Mouse (Mus musculus) neural tube, embryonic 15.5 days (tissue): Measurements from ENCODE around the gene Calm5. TPM values are rescaled to one million over a fixed set of nuclear protein-coding genes. Genes with fewer than 3 reads are reported as not detected.
"Not testable (repeated sequence)": the region's sequence is repeated elsewhere in the genome, so short reads cannot be mapped to it uniquely, and the experiment has no call there.

Source experiments
- ATAC-seq: fragments of 200-750 bp; cut with Nextera tagmentation; 2 replicates; pipeline ENCODE4 v1.8.0; 2017; ENCODE audit warnings: mild to moderate bottlenecking, moderate TSS enrichment, moderate library complexity; ENCODE audit not compliant: low FRiP score
- H3K27ac ChIP-seq: fragments of 300-500 bp; sonication (generic); replicated peaks from 2 replicates; pipeline ENCODE4 v1.5.1; 2015; ENCODE audit warnings: mild to moderate bottlenecking, inconsistent platforms
- H3K27me3 ChIP-seq: fragments of 300-500 bp; sonication (generic); replicated peaks from 2 replicates; pipeline ENCODE4 v1.6.1; 2015; ENCODE audit warnings: inconsistent platforms
- H3K36me3 ChIP-seq: fragments of 300-500 bp; sonication (generic); 2 replicates; pipeline ENCODE4 v1.6.1; 2015; ENCODE audit warnings: inconsistent platforms
- H3K4me1 ChIP-seq: fragments of 300-500 bp; sonication (generic); 2 replicates; pipeline ENCODE4 v1.6.1; 2015; ENCODE audit warnings: inconsistent platforms
- H3K4me2 ChIP-seq: fragments of 300-500 bp; sonication (generic); 2 replicates; pipeline ENCODE4 v1.6.1; 2015; ENCODE audit warnings: inconsistent platforms, mild to moderate bottlenecking, moderate library complexity
- H3K4me3 ChIP-seq: fragments of 300-500 bp; sonication (generic); replicated peaks from 2 replicates; pipeline ENCODE4 v1.5.1; 2015; ENCODE audit warnings: mild to moderate bottlenecking, inconsistent platforms
- H3K9ac ChIP-seq: fragments of 300-500 bp; sonication (generic); replicated peaks from 2 replicates; pipeline ENCODE4 v1.6.1; 2015; ENCODE audit warnings: mild to moderate bottlenecking, inconsistent platforms
- H3K9me3 ChIP-seq: fragments of 300-500 bp; sonication (generic); replicated peaks from 2 replicates; pipeline ENCODE4 v1.6.1; 2016; ENCODE audit warnings: inconsistent platforms
- WGBS: fragments of 180-500 bp; shearing (Covaris S2); methylation state at CpG from one replicate; pipeline ENCODE4 v1.1.7; 2015; ENCODE audit warnings: mixed read lengths; 5-methylcytosine and 5-hydroxymethylcytosine counted together
- polyA plus RNA-seq: library from polyadenylated mRNA; unstranded; fragments of >200 nt; fragmentation: Nextera tagmentation; extraction: Ambion mirVana; gene quantifications from 2 replicates; pipeline ENCODE4 v1.2.1, GENCODE M21; 2015

Calm5 gene
- not detected in 2 replicates for polyA plus RNA-seq

GRCm38 (mm10) chr13:3853648-3854333, at the start of gene Calm5:
TSS of gene Calm5 (plus strand) at chr13:3854173.
- H3K36me3 ChIP-seq, H3K9me3 ChIP-seq, H3K27ac ChIP-seq, H3K9ac ChIP-seq, H3K4me2 ChIP-seq, H3K4me1 ChIP-seq, H3K4me3 ChIP-seq, H3K27me3 ChIP-seq, ATAC-seq: not testable (repeated sequence)
- 86% methylated on average over 3 of the region's 3 CpGs for WGBS

GRCm38 (mm10) chr13:3804186-3804585, 49.8 kb upstream of the Calm5 start, which contains the start of gene Calml3:
TSS of gene Calml3 (minus strand) at chr13:3804316.
- H3K36me3 ChIP-seq, result no peaks in the 10 kb centered on the region
- no peak for ATAC-seq
- no peak within 1 kb of the TSS for H3K27ac ChIP-seq
- H3K9ac ChIP-seq, result no peak within 1 kb of the TSS
- no peak within 1 kb of the TSS for H3K4me2 ChIP-seq
- no peaks in the 10 kb centered on the region for H3K4me1 ChIP-seq
- H3K9me3 ChIP-seq, result no peaks in the 10 kb centered on the region
- no peak within 1 kb of the TSS for H3K4me3 ChIP-seq
- WGBS, result 91% methylated on average over 13 of the region's 13 CpGs
- H3K27me3 ChIP-seq, result no peaks in the 10 kb centered on the region

DNA sequence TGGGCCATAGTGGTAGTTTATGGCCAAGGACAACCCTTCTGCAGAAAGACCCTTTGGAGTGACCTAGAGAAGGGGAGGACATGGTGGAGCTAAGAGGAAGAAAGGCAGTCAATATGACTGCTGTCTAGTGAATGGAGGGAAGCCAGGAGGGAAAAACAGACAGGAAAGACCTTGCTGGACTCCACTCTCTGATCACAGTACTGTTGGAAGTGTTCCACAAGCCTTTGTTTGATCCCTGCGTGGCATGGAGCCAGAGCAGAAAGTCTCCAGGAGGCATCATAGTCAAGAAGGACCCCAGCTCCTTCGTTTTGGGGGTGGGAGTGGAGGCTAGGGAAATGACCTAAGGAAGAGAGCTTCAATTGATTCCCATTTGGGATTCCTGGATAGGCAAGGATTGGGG, 48.8 kb upstream of the Calm5 start:
- H3K4me3 ChIP-seq, result no peak overlapping the region
- no peaks in the 10 kb centered on the region for H3K27me3 ChIP-seq
- no peaks in the 10 kb centered on the region for H3K4me1 ChIP-seq
- no peaks in the 10 kb centered on the region for H3K9me3 ChIP-seq
- no peak overlapping the region for H3K4me2 ChIP-seq
- H3K9ac ChIP-seq, result no peak overlapping the region
- ATAC-seq, result no peak
- H3K27ac ChIP-seq, result no peak overlapping the region
- WGBS, result 60% methylated on average over 2 of the region's 2 CpGs
- H3K36me3 ChIP-seq, result no peaks in the 10 kb centered on the region

- Histone ChIP-seq H3K27ac (no peak overlapping the region), H3K4me1 (no peaks in the 10 kb centered on the region), H3K9ac (no peak overlapping the region), H3K4me3 (no peak overlapping the region), H3K27me3 (no peaks in the 10 kb centered on the region), H3K4me2 (no peak overlapping the region), H3K9me3 (no peaks in the 10 kb centered on the region), H3K36me3 (no peaks in the 10 kb centered on the region)
- no peak for ATAC-seq
- 80% methylated on average over 5 of the region's 5 CpGs for WGBS
Observed at GRCm38 (mm10) chr13:3805638-3806037, 48.3 kb upstream of the Calm5 start.

- 83% methylated on average over 7 of the region's 7 CpGs for WGBS
- ATAC-seq, result no peak
Observed at GRCm38 (mm10) chr13:3807131-3807827, 46.7 kb upstream of the Calm5 start.

GRCm38 (mm10) chr13:3818012-3818739, 35.8 kb upstream of the Calm5 start:
- no peak overlapping the region for H3K4me3 ChIP-seq
- H3K36me3 ChIP-seq, result no peaks in the 10 kb centered on the region
- H3K4me2 ChIP-seq, result no peak overlapping the region
- no peak for ATAC-seq
- 84% methylated on average over 5 of the region's 5 CpGs for WGBS
- H3K9me3 ChIP-seq, result no peaks in the 10 kb centered on the region
- no peak overlapping the region for H3K27ac ChIP-seq
- H3K4me1 ChIP-seq, result no peaks in the 10 kb centered on the region
- no peak overlapping the region for H3K9ac ChIP-seq
- no peaks in the 10 kb centered on the region for H3K27me3 ChIP-seq

More at GRCm38 (mm10) chr13:3807131-3807827, 46.7 kb upstream of the Calm5 start:
- H3K27me3 ChIP-seq, result no peaks in the 10 kb centered on the region
- H3K4me3 ChIP-seq, result no peak overlapping the region
- no peaks in the 10 kb centered on the region for H3K36me3 ChIP-seq
- no peak overlapping the region for H3K27ac ChIP-seq
- H3K4me2 ChIP-seq, result no peak overlapping the region
- no peaks in the 10 kb centered on the region for H3K9me3 ChIP-seq
- H3K9ac ChIP-seq, result no peak overlapping the region
- no peaks in the 10 kb centered on the region for H3K4me1 ChIP-seq

GRCm38 (mm10) chr13:3818740-3819076, 35.3 kb upstream of the Calm5 start:
- WGBS, result 96% methylated on average over 2 of the region's 2 CpGs
- H3K4me3 ChIP-seq, result no peak overlapping the region
- ATAC-seq, result no peak

GRCm38 (mm10) chr13:3822105-3822504, 31.9 kb upstream of the Calm5 start:
- Histone ChIP-seq H3K4me3 (no peak overlapping the region), H3K27me3 (no peaks in the 10 kb centered on the region), H3K4me1 (no peaks in the 10 kb centered on the region), H3K27ac (no peak overlapping the region), H3K4me2 (no peak overlapping the region), H3K9ac (no peak overlapping the region), H3K36me3 (no peaks in the 10 kb centered on the region), H3K9me3 (no peaks in the 10 kb centered on the region)
- no peak for ATAC-seq
- 67% methylated on average over 4 of the region's 4 CpGs for WGBS

More at GRCm38 (mm10) chr13:3818740-3819076, 35.3 kb upstream of the Calm5 start:
- H3K36me3 ChIP-seq, result no peaks in the 10 kb centered on the region
- no peaks in the 10 kb centered on the region for H3K27me3 ChIP-seq
- no peaks in the 10 kb centered on the region for H3K4me1 ChIP-seq
- H3K4me2 ChIP-seq, result no peak overlapping the region
- no peaks in the 10 kb centered on the region for H3K9me3 ChIP-seq
- H3K27ac ChIP-seq, result no peak overlapping the region
- H3K9ac ChIP-seq, result no peak overlapping the region

DNA sequence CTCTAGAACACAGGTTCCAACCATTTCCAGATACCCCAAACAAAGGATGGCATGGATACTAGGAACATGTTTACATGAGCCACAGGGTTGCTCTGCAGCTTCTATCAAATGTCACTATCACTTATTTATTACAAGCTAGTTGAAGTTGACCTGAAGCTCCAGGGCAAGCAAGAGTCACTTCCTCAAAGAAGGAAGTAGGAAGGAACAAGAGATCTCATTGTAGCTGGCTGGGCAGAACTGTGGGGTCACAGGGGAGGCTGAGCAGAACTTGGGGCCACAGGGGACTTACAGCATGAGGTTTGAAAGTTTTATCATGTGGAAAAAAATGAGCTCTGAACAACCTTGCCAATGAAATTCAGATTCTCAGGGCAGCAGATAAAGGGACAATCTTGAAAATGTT, 28.2 kb upstream of the Calm5 start:
- H3K27me3 ChIP-seq, result no peaks in the 10 kb centered on the region
- no peak for ATAC-seq

DNA sequence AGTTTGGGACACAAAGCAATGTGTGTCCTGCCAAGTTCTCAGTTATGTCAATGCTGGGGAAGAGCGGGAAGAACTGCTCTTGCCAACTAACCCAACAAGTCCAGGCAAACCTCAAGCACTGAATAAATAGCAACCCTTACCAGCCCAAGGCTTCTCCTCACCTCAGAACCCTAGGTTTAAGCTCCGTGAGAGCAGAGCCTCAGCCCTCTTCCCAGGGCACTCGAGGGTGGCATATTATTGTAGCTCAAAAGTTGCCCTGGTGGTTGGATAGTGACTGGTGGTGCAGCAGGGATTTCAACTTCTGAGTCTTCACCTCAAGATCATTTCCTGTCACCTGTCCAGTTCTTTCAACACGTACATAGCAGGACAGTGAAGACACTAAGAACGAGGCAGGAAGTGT, 22.4 kb upstream of the Calm5 start:
- H3K27ac ChIP-seq, result no peak overlapping the region
- H3K27me3 ChIP-seq, result no peaks in the 10 kb centered on the region
- ATAC-seq, result no peak
- H3K4me1 ChIP-seq, result no peaks in the 10 kb centered on the region
- no peaks in the 10 kb centered on the region for H3K36me3 ChIP-seq
- H3K9me3 ChIP-seq, result no peaks in the 10 kb centered on the region
- no peak overlapping the region for H3K4me2 ChIP-seq
- no peak overlapping the region for H3K4me3 ChIP-seq
- no peak overlapping the region for H3K9ac ChIP-seq
- WGBS, result 86% methylated on average over 5 of the region's 5 CpGs

More for the DNA sequence above, 28.2 kb upstream of the Calm5 start:
- no peaks in the 10 kb centered on the region for H3K4me1 ChIP-seq
- H3K36me3 ChIP-seq, result no peaks in the 10 kb centered on the region
- no peaks in the 10 kb centered on the region for H3K9me3 ChIP-seq
- no peak overlapping the region for H3K4me2 ChIP-seq
- H3K27ac ChIP-seq, result no peak overlapping the region
- H3K9ac ChIP-seq, result no peak overlapping the region
- H3K4me3 ChIP-seq, result no peak overlapping the region

DNA sequence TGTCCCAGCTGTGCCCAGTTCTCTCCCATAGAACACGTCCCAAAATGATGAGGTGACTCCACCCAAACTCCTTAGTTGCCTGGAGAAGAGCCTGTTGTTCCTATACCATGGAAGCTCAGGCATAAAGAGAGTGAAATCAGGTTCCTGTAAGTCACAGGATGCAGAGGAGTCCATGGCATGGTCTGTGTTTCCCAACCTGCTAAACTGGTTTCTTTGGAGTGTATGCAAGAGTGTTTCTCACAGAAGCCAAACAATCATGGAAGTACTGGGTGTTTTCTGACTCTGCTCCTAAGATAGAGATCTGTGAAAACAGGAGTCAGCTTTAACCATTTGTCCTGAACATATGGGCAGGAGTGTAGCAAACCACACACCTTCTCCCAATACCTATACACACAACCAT, 22.0 kb upstream of the Calm5 start:
- Histone ChIP-seq H3K9ac (no peak overlapping the region), H3K4me1 (no peaks in the 10 kb centered on the region), H3K27me3 (no peaks in the 10 kb centered on the region), H3K36me3 (no peaks in the 10 kb centered on the region), H3K9me3 (no peaks in the 10 kb centered on the region), H3K4me2 (no peak overlapping the region), H3K27ac (no peak overlapping the region), H3K4me3 (no peak overlapping the region)
- 64% methylated on average over 1 of the region's 1 CpGs for WGBS
- ATAC-seq, result no peak

GRCm38 (mm10) chr13:3832450-3832849, 21.5 kb upstream of the Calm5 start:
- H3K4me2 ChIP-seq, result no peak overlapping the region
- H3K36me3 ChIP-seq, result no peaks in the 10 kb centered on the region
- H3K27ac ChIP-seq, result no peak overlapping the region
- no peak overlapping the region for H3K9ac ChIP-seq
- H3K4me3 ChIP-seq, result no peak overlapping the region
- no peaks in the 10 kb centered on the region for H3K4me1 ChIP-seq
- no peaks in the 10 kb centered on the region for H3K27me3 ChIP-seq
- no peak for ATAC-seq
- 72% methylated on average over 2 of the region's 2 CpGs for WGBS
- H3K9me3 ChIP-seq, result no peaks in the 10 kb centered on the region
